Mouse (Mus musculus) limb, embryonic 12.5 days (tissue): ENCODE measurements around the gene Asic4. TPM values are rescaled to one million over a fixed set of nuclear protein-coding genes. Genes with fewer than 3 reads are reported as not detected.

Experiments used
- ATAC-seq: fragments of 200-750 bp; cut with Nextera tagmentation; 2 replicates; pipeline ENCODE4 v1.8.0; 2017; ENCODE audit warnings: low read depth, moderate TSS enrichment; ENCODE audit not compliant: insufficient number of reproducible peaks, insufficient read depth, low FRiP score, low TSS enrichment
- H3K27ac ChIP-seq: fragments of 300-500 bp; sonication (generic); 2 replicates; pipeline ENCODE4 v1.5.1; 2016; ENCODE audit warnings: mild to moderate bottlenecking, moderate library complexity
- H3K27me3 ChIP-seq: fragments of 300-500 bp; sonication (generic); 2 replicates; pipeline ENCODE4 v1.6.1; 2016; ENCODE audit warnings: mild to moderate bottlenecking, moderate library complexity
- H3K36me3 ChIP-seq: fragments of 300-500 bp; sonication (generic); 2 replicates; pipeline ENCODE4 v1.6.1; 2016; ENCODE audit warnings: mild to moderate bottlenecking, moderate library complexity
- H3K4me1 ChIP-seq: fragments of 300-500 bp; sonication (generic); replicated peaks from 2 replicates; pipeline ENCODE4 v1.6.1; 2016
- H3K4me2 ChIP-seq: fragments of 300-500 bp; sonication (generic); 2 replicates; pipeline ENCODE4 v1.6.1; 2016; ENCODE audit warnings: mild to moderate bottlenecking, moderate library complexity
- H3K4me3 ChIP-seq: fragments of 300-500 bp; sonication (generic); replicated peaks from 2 replicates; pipeline ENCODE4 v1.5.1; 2016; ENCODE audit warnings: mild to moderate bottlenecking
- H3K9ac ChIP-seq: fragments of 300-500 bp; sonication (generic); replicated peaks from 2 replicates; pipeline ENCODE4 v1.6.1; 2016; ENCODE audit warnings: mild to moderate bottlenecking, moderate library complexity
- H3K9me3 ChIP-seq: fragments of 300-500 bp; sonication (generic); 2 replicates; pipeline ENCODE4 v1.6.1; 2016; ENCODE audit warnings: mild to moderate bottlenecking, moderate library complexity
- WGBS: fragments of 180-500 bp; shearing (Covaris S2); methylation state at CpG from one replicate; pipeline ENCODE4 v1.1.7; 2016; 5-methylcytosine and 5-hydroxymethylcytosine counted together
- polyA plus RNA-seq: library from polyadenylated mRNA; unstranded; fragments of >200 nt; fragmentation: Nextera tagmentation; extraction: Ambion mirVana; gene quantifications from 2 replicates; pipeline ENCODE4 v1.2.1, GENCODE M21; 2016

Gene Asic4
- polyA plus RNA-seq, 1 experiment from 2014 or later: 0.50 TPM

DNA sequence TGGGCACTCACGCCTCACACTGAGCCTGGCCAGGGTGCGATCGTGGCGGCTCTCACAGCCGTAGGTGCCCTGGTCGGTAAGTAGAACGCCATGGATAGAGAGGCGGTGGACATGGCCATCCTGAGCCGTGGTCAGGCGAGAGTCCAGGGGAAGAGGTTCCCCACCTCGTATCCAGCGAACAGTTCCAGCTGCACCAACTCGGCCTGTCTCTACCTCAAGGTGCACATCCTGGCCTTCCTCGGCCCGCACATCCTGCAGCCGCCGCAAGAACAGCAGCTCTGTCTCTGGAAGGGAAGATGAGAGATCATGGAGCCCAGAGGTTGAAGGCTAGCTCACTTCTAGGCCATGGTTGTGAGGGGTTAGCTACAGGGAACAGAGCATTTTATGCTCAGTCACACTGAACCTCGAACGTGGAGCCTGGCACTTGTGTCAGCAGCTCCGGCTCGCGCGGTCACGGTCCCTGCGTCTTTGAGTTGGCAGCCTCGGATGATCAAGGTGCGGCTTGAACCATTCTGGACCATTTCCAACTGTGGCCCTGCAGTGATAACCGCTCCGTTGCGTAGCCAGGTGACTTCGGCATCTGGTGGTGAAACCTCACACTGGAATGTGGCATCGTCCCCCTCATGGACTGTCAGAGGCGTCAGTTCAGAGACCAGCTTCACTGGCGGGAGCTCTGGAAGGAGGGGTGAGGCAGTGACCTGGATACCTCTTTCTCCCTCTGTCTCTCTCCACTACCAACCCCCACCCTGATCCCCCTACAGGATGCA lies 40.7 kb downstream of the Asic4 start:
- Histone ChIP-seq H3K9me3 (no peaks in the 10 kb centered on the region), H3K4me3 (no peak overlapping the region), H3K4me1 (peaks cover 26% of the 10 kb centered on the region), H3K27me3 (peaks cover 58% of the 10 kb centered on the region), H3K4me2 (no peak overlapping the region), H3K36me3 (peaks cover 45% of the 10 kb centered on the region), H3K9ac (no peak overlapping the region), H3K27ac (no peak overlapping the region)
- ATAC-seq: no peak
- 82% methylated on average over 34 of the region's 34 CpGs for WGBS

- no peak overlapping the region for H3K9ac ChIP-seq
- H3K27me3 ChIP-seq: peaks cover 41% of the 10 kb centered on the region
- no peak overlapping the region for H3K4me2 ChIP-seq
- H3K36me3 ChIP-seq: peaks cover 62% of the 10 kb centered on the region
- no peak overlapping the region for H3K27ac ChIP-seq
- H3K4me3 ChIP-seq: no peak overlapping the region
- H3K9me3 ChIP-seq: no peaks in the 10 kb centered on the region
- WGBS: 43% methylated on average over 24 of the region's 24 CpGs
- peaks cover 29% of the 10 kb centered on the region for H3K4me1 ChIP-seq
- ATAC-seq: no peak
Measured at GRCm38 (mm10) chr1:75492579-75493170, 42.4 kb downstream of the Asic4 start.

DNA sequence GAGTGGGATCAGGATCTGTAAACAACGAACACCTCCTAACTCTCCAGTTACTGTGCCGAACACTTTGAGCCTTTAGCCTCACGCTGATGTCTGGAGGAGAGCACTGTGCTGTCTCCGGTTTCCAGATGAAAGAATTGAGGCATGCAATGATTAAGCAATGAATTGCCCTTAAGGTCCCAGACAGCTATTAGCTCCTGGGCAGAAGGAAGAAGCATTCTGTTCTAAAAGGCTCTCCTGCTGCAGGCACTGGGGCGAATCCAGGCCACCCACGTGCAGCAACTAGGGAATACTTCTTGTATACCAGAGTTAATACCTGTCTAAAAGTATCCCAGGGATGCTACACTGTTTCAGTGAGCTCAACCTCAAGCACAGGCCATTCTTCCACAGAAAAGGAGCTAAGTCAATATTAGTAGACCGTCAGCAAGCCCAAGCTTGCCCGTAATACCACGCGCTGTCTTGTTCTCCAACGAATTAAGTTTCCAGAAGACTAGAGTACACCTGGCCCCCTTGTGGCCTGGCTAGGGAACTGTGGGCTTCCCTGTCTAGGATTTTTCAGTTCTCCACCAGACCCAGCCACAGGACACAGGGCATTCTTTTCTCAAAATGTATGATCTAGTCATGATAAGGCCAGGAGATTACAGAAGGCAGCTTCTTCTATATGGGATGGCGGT lies 44.8 kb downstream of the Asic4 start:
- Histone ChIP-seq H3K36me3 (peaks cover 73% of the 10 kb centered on the region), H3K9ac (no peak overlapping the region), H3K4me2 (no peak overlapping the region), H3K4me3 (no peak overlapping the region), H3K27ac (no peak overlapping the region), H3K4me1 (peaks cover 24% of the 10 kb centered on the region), H3K9me3 (no peaks in the 10 kb centered on the region), H3K27me3 (peaks cover 18% of the 10 kb centered on the region)
- 40% methylated on average over 12 of the region's 12 CpGs for WGBS
- ATAC-seq: peak; percentile 17; the same call in 1 of the 2 replicates

DNA sequence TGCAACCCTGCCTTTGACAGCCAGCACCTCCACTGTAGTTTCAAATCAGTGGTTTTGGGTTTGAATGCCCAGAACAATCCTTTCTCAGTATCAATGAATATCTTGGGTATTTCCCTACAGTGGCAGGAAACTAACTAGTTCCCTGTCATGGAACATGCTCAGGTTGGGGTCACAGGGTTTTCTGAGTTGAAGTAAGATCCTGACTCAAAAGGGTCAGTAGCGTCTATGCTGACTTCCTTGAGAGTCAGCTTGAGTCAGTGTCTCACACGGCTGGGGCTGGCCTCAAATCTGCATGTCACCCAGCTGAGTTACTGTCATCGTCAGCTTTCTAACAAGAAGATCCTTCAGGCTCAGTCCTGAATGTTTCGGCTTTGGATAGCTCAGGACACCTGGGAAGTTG lies 48.7 kb downstream of the Asic4 start:
- peaks cover 32% of the 10 kb centered on the region for H3K4me1 ChIP-seq
- peaks cover 81% of the 10 kb centered on the region for H3K36me3 ChIP-seq
- no peak overlapping the region for H3K9ac ChIP-seq
- no peak overlapping the region for H3K27ac ChIP-seq
- ATAC-seq: no peak
- WGBS: 84% methylated on average over 4 of the region's 4 CpGs
- H3K4me3 ChIP-seq: no peak overlapping the region
- no peaks in the 10 kb centered on the region; the same call in 1 of the 2 replicates for H3K27me3 ChIP-seq
- H3K9me3 ChIP-seq: no peaks in the 10 kb centered on the region
- H3K4me2 ChIP-seq: no peak overlapping the region

DNA sequence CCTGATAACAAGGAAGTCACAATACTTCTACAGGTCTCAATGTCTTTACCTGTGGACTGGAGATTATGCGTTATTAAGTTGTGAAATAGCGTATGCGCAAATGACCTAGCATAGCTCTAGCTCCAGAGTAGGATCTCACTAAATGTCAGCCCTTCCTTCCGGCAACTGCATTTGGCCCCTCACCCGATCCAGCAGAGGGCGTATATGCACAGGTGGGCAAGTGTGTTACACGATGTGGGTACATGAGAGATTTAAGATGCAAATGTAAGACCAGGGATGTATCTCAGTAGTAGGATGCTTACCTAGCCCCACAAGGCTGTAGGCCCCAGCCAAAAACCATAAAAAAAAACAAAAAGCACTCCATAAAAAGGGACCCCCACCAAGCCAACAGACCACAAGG lies 49.2 kb downstream of the Asic4 start:
- Histone ChIP-seq H3K4me3 (no peak overlapping the region), H3K27me3 (no peaks in the 10 kb centered on the region; the same call in 1 of the 2 replicates), H3K27ac (no peak overlapping the region), H3K4me1 (peaks cover 38% of the 10 kb centered on the region), H3K4me2 (no peak overlapping the region), H3K9me3 (no peaks in the 10 kb centered on the region), H3K9ac (no peak overlapping the region), H3K36me3 (peaks cover 82% of the 10 kb centered on the region)
- 83% methylated on average over 7 of the region's 7 CpGs for WGBS
- ATAC-seq: no peak

DNA sequence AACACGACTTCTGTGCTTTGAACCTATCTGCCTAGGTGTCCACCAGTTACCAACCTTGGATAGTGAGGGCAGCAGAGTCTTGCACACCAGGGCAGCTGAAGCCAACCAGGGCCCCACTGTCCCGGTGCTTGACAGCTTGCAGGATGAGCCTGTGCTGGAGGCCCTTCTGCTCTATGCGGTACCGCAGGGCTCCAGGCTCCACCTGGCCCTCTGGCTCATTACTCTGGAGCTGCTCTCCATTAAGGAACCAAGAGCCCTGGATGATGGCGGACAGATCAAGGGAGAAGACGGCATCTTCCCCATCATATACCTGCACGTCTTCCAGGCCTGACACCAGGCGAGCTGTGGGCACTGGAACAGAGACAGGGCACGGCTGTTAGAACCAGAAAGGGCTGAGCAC lies 51.7 kb downstream of the Asic4 start:
- Histone ChIP-seq H3K9me3 (no peaks in the 10 kb centered on the region), H3K27ac (no peak overlapping the region), H3K27me3 (no peaks in the 10 kb centered on the region; the same call in 1 of the 2 replicates), H3K4me2 (no peak overlapping the region), H3K36me3 (peaks cover 70% of the 10 kb centered on the region), H3K9ac (no peak overlapping the region), H3K4me1 (peaks cover 31% of the 10 kb centered on the region), H3K4me3 (no peak overlapping the region)
- WGBS: 95% methylated on average over 9 of the region's 9 CpGs
- ATAC-seq: no peak

GRCm38 (mm10) chr1:75502945-75503650 lies 52.9 kb downstream of the Asic4 start:
- Histone ChIP-seq H3K9ac (no peak overlapping the region; the same call in 1 of the 2 replicates), H3K9me3 (no peaks in the 10 kb centered on the region), H3K4me3 (0 out of 2 replicates have a peak overlapping the region, but pooled peaks have one; percentile 1), H3K4me2 (peak overlapping the region; percentile 91), H3K27me3 (peaks cover 8% of the 10 kb centered on the region; the same call in 1 of the 2 replicates), H3K27ac (no peak overlapping the region), H3K36me3 (peaks cover 59% of the 10 kb centered on the region), H3K4me1 (peaks cover 34% of the 10 kb centered on the region)
- WGBS: 83% methylated on average over 25 of the region's 25 CpGs
- no peak for ATAC-seq

- Histone ChIP-seq H3K27me3 (peaks cover 8% of the 10 kb centered on the region; the same call in 1 of the 2 replicates), H3K9ac (no peak overlapping the region), H3K4me3 (peak overlapping the region; percentile 1; the same call in 1 of the 2 replicates), H3K27ac (no peak overlapping the region), H3K36me3 (peaks cover 53% of the 10 kb centered on the region), H3K4me2 (peak overlapping the region; percentile 91), H3K9me3 (no peaks in the 10 kb centered on the region), H3K4me1 (peaks cover 34% of the 10 kb centered on the region)
- WGBS: 65% methylated on average over 23 of the region's 23 CpGs
- no peak for ATAC-seq
Measured at GRCm38 (mm10) chr1:75503651-75503980, 53.4 kb downstream of the Asic4 start.

DNA sequence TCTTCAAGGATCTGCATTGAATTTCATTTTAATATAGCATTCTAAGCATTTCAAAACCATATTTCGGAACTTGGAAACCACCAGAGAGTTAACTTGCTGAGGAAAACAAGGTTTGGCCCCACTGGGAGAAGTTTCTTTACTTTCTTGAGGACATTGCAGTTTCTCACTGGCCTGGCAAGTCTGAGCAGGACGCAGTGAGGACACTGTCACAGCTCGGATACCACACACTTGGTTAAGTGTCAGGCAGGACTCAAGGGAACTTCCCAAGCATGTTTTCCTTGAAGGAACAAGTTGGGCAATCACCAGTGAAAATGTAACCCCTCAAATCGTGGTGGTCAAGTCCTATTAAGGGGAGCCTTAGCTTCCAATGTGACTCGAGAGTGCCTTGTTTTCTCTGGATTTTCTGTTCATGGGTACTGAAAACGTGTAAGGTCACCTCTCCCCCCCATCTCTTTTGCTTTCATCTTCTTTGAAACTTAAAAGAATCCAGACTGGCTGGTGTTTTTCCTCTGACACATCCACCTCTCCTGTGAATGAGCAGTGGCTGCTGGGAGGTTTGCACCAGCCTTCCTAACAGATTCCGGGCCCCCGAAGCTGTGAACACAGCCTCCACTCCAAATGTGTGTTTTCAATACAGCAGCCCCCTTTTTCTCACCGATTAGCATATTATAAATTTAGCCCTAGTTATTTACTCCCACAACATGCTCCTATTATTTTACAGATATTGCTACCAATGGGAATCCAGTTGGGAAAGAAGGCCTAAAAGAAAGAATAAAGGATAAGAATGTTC lies 54.2 kb downstream of the Asic4 start:
- H3K4me2 ChIP-seq: peak overlapping the region; percentile 91
- H3K4me1 ChIP-seq: peaks cover 34% of the 10 kb centered on the region
- H3K36me3 ChIP-seq: peaks cover 45% of the 10 kb centered on the region
- WGBS: 46% methylated on average over 9 of the region's 9 CpGs
- peak overlapping the region; percentile 73 for H3K4me3 ChIP-seq
- peaks cover 13% of the 10 kb centered on the region for H3K27me3 ChIP-seq
- no peak for ATAC-seq
- no peaks in the 10 kb centered on the region for H3K9me3 ChIP-seq
- no peak overlapping the region for H3K27ac ChIP-seq
- H3K9ac ChIP-seq: peak overlapping the region; percentile 95; the same call in 1 of the 2 replicates

- Histone ChIP-seq H3K4me3 (peak overlapping the region; percentile 73), H3K4me2 (peak overlapping the region; percentile 91), H3K27me3 (peaks cover 17% of the 10 kb centered on the region), H3K4me1 (peaks cover 34% of the 10 kb centered on the region), H3K9ac (peak overlapping the region; percentile 95), H3K27ac (peak overlapping the region; percentile 99), H3K36me3 (peaks cover 36% of the 10 kb centered on the region), H3K9me3 (no peaks in the 10 kb centered on the region)
- peak; percentile 15; the same call in 1 of the 2 replicates for ATAC-seq
- 0% methylated on average over 84 of the region's 84 CpGs for WGBS
Measured at GRCm38 (mm10) chr1:75505159-75505955, 55.1 kb downstream of the Asic4 start.
